Mouse (Mus musculus) thymus, postnatal 14 days (tissue): ENCODE results near the gene Gm20388.

Experiments
- DNase-seq: peaks from one replicate; pipeline ENCODE4 v3.0.0; 2021

Gene Gm20388

DNA sequence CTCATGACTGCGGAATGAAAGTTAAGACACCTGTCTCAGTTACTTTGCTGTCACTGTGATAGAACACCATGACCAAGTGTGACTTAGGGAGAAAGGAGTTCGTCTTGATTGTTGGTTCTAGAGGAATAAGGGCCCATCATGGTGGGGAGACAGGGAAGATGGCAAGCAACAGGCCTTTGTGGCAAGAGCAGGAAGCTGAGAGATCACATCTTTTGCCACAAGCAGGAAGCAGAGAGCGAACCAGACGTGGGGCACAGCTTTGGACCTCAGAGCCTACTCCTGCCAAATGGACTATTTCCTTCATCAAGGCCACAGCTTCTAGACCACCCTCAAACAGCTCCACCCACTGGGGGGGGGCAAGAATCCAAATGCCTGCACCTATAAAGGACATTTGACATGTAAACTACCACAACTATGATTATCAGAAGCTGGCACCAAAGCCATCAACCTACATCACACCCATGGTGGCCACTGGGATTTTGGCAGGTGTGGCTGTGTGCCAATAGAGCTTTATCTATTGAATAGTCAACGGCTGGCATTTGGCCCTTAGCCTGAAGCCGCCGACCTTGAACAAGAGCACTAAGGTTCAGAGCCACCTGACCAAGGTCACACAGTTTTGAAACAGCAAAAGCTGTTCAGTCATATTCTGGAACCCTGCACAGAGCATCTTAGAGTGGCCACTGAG is 2854.3 kb downstream of the Gm20388 start:
- DNase-seq: no peak

GRCm38 (mm10) chr8:122766189-122766588 is 2855.5 kb downstream of the Gm20388 start:
- peak; percentile 72 for DNase-seq

- no peak for DNase-seq
Measured at GRCm38 (mm10) chr8:122766647-122767200, 2856.1 kb downstream of the Gm20388 start.

GRCm38 (mm10) chr8:122767229-122767628 is 2856.6 kb downstream of the Gm20388 start:
- no peak for DNase-seq

DNA sequence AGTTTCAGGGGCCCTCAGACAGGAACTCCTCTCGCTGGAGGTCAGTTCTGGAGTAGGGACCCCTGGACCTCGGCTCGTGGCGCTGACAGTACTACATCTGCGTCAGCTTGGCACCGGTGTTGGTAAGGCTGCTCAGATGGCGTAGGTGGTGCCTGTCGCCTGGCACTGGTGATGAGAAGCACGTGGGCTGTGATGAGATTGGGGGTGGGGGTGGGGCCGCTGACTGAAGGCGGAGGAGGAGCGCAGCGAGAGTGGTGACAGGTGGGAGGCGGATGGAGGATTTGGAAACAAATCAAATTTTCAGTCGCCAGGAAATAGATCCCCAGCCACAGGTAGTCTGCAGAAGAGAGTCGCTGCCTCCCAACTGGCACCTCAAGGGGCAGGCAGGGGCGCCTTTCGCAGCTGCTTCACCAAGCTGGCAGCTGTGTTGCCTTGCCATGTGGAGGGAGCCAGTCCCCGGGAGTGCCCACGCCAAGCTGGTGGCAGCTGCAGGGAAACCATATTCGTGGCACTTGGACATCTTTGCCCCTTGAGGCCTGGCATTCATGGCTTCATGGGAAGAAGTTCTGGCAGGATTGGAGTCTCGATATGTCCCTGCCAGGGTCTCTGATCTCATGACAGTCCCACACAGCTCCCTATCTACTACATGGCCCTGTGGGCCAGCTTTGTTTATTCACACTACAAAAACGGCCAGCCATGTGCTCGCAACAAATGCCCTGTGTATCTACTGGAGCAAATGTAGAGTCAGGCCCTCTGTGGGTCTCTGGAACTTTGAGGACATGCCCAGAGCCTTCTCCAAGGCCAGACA is 2858.8 kb downstream of the Gm20388 start:
- peak; percentile 81 for DNase-seq

GRCm38 (mm10) chr8:122772431-122773060 is 2861.9 kb downstream of the Gm20388 start:
- peak; percentile 76 for DNase-seq

GRCm38 (mm10) chr8:122775285-122776155 is 2864.9 kb downstream of the Gm20388 start, which contains the start of gene Acsf3:
Gene Acsf3, plus strand, starts transcription at chr8:122775486.
- DNase-seq: peak; percentile 62

DNA sequence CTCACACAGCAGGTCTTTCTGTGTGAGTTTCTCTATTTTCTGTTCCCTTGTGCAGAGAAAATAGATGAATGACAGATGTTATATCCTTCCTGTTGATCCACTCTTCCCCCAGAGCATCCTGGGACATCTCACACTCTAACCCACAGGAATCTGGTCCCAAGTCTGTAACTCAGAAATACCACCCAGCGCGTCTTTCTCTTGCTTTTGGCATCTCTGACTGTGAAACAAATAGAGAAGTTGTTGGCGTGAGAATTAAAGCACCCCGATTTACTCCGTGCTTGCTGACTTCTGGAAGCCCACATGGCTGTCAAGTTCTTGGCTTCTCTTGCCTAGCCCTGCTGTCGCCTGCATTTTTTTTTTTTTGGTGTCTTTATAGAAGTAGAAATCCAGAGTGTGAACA is 2867.1 kb downstream of the Gm20388 start:
- no peak for DNase-seq

DNA sequence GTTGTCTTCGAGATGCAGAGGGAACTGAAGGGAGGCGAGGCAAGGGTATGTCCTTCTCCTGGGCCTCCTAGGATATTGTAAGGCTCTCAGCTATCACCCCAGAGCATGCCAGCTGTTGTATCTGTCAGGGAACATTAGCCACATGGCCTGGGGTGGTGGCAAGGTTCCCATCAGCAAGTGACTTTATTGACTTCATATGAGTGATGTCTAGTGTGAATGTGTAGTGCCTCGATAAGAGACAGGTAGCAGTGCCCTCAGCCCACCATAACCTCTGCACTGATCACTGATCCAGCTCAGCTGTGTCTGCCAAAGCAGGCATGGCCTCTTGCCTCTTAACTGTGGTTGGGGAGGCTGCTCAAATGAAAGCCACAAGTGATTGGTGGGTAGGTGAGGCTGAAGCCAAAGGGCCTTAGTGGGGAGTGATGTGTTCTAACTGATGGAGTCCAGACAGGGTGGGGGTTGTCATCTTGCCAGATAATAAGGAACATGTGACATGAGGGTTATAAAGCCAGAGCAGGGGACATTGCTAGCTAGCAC is 2868.1 kb downstream of the Gm20388 start:
- no peak for DNase-seq

- no peak for DNase-seq
Measured at GRCm38 (mm10) chr8:122779255-122779654, 2868.6 kb downstream of the Gm20388 start.

DNA sequence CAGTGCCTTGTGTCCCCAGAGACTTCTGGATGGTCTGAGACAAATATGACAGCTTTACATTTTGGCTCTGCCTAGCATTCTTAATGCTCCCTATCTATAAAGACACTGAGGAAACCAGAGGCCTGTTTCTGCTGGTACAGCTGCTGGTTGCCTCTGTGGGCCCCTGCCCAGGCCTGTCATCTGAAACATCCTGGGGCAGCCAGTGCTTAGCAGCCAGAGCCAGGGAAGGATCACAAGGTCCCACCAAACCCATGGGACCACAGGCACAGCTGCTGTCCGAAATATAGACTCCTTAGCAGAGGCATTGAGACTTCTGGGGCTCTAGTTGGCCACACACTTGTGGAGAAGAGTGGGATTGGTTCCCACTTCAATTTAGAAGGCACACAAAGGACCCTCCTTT is 2874.1 kb downstream of the Gm20388 start:
- no peak for DNase-seq

DNA sequence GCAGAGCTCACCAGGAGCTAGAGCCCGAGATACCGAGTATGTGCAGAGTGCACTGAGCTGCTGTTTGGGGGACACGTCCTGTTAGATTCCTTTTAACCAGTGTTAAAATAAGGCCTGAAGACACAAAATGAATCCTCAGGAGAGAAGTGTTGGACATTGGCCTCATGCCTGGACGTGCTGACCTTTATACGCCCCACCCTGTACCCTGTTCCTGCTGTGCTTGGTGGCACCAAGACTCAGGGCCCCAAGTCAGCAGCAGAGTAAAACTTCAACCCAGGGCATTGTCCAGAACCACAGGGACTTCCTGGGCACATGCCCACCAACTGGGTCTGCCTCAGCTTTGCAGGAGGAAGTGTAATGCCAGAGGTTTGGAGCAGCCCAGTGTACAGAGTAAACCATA is 2879.2 kb downstream of the Gm20388 start:
- DNase-seq: no peak

- no peak for DNase-seq
Measured at GRCm38 (mm10) chr8:122793375-122794174, 2882.9 kb downstream of the Gm20388 start.

DNA sequence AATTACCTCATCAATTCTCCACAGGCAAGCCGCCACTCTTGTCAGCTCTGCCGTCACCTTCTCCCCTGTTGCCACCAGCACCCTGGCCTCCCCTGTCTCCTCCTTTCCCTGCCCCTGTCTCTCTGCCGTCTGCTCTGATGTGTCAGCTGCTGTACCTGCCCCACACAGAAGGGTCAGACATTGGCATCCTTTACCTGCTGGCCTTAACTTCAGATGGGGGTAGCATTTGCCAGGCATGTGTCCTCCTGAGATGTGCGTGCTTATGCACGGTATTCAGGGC is 2883.5 kb downstream of the Gm20388 start:
- DNase-seq: no peak

DNA sequence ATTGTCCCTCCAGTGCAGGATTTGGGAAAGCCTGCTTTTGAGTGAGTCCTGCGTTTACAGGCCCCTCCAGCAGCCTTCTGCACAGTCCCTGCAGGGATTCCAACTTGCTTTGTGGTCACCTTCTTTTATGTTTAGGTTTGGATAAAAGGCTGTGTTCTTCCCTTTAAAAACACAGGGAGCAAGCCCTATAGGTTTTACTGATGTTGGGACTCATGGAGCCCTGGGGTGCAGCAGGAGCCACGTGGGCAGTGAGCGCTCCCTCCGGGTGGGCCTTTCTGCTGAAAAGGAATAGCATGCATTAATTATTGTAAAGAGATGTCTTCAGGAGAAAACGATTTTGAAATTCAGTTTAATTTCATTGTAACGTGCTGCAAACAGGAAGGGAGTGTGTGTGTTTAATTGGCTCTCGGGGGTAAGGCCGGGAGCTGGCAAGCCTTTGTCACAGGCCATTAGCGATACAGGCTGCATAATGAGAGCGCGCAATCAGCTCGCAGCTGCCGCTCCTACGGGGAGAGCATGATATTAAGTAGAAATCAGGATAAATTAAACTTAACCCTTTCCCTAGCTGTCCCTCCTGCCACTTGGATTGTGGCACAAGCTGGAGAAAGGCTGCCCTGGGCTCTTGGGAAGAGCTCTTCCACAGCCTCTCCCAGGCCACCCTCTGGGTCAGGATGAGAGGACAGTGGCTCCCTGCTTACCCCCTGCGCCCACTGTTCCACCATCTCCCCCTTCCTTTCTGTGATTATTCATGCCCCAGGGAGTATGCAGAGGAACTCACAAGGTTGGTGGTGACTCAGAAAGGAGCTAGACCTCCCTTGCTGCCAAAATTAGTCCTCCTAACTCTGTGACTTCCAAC is 2893.5 kb downstream of the Gm20388 start:
- DNase-seq: no peak

DNA sequence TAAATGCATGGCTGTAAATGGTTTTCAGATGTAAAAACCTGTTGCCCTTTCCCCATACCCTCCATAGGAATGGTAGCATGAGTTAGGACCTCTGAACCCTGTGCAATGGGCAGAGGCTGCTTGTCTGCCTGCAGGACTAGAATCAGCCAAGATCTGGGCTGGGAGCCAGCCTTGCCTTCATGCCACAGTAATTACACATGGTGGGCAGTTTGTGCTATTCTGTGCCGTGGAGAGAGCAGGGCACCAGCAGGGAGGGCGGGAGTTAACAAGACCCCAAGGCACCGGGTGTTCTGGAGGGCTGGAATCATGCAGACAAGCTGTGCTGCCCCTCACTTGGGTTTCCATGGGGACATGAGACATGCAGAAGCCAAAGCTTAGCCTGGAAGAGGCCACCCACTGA is 2894.7 kb downstream of the Gm20388 start:
- no peak for DNase-seq

- peak; percentile 77 for DNase-seq
Measured at GRCm38 (mm10) chr8:122806956-122807538, 2896.4 kb downstream of the Gm20388 start.

GRCm38 (mm10) chr8:122807907-122808306 is 2897.3 kb downstream of the Gm20388 start:
- no peak for DNase-seq

- no peak for DNase-seq
Measured at GRCm38 (mm10) chr8:122810376-122810775, 2899.7 kb downstream of the Gm20388 start.

DNA sequence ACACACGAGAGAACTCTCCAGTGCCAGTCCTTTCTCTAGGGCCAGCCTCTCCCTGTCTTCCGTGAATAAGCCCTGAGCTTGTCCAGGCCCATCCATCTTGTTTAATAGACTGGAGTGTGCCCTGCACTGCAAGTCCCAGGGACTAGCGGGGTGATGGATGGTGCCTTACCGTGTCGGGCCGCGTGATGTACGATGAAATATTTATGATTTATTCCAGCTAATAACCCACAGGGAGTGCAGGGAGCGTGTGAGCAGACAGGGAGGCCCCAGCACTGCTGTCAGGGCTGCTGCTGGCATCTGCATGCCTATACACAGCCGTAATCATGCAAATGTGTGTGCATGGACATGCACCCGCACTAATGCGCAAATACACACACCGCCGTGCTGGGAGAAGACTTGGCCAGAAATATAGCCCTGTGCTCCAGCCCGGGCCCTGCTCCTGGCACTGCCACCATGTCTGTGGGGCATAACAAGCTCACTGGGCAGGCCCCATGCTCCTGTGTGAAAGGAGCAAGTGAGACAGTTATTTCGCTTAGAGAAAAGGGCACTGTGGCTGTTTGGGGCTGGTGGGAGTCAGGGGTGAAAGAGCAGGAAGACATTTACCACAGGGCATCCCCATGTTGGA is 2901.3 kb downstream of the Gm20388 start:
- no peak for DNase-seq
